Mouse (Mus musculus) forebrain, embryonic 16.5 days (tissue): Measurements from ENCODE around the gene Actb. TPM values are rescaled to one million over a fixed set of nuclear protein-coding genes. Genes with fewer than 3 reads are reported as not detected.
A peak's percentile ranks its signal among the peaks of the same experiment; 100 is the strongest.

ENCODE experiments used
- ATAC-seq: fragments of 200-750 bp; cut with Nextera tagmentation; 2 replicates; pipeline ENCODE4 v1.8.0; 2017; ENCODE audit warnings: mild to moderate bottlenecking, moderate library complexity
- H3K27ac ChIP-seq: fragments of 300-500 bp; sonication (generic); 2 replicates; pipeline ENCODE4 v1.5.1; 2014; ENCODE audit warnings: low read length, control low read depth
- H3K27me3 ChIP-seq: fragments of 300-500 bp; sonication (generic); replicated peaks from 2 replicates; pipeline ENCODE4 v1.6.1; 2014; ENCODE audit warnings: low read length; ENCODE audit not compliant: control insufficient read depth, insufficient read depth
- H3K36me3 ChIP-seq: fragments of 300-500 bp; sonication (generic); 2 replicates; pipeline ENCODE4 v1.6.1; 2014; ENCODE audit not compliant: control insufficient read depth, insufficient read depth
- H3K4me1 ChIP-seq: fragments of 300-500 bp; sonication (generic); replicated peaks from 2 replicates; pipeline ENCODE4 v1.6.1; 2014; ENCODE audit warnings: low read length; ENCODE audit not compliant: control insufficient read depth, insufficient read depth
- H3K4me2 ChIP-seq: fragments of 300-500 bp; sonication (generic); 2 replicates; pipeline ENCODE4 v1.6.1; 2014; ENCODE audit warnings: mild to moderate bottlenecking, low read length, control low read depth
- H3K4me3 ChIP-seq: fragments of 300-500 bp; sonication (generic); replicated peaks from 2 replicates; pipeline ENCODE4 v1.5.1; 2014; ENCODE audit warnings: mild to moderate bottlenecking, low read length, control low read depth
- H3K9ac ChIP-seq: fragments of 300-500 bp; sonication (generic); replicated peaks from 2 replicates; pipeline ENCODE4 v1.6.1; 2014; ENCODE audit warnings: low read depth, low read length, control low read depth
- H3K9me3 ChIP-seq: fragments of 300-500 bp; sonication (generic); 2 replicates; pipeline ENCODE4 v1.6.1; 2016; ENCODE audit warnings: low read length; ENCODE audit not compliant: control insufficient read depth
- WGBS: fragments of 180-500 bp; shearing (Covaris S2); extraction: QIAGEN DNeasy Blood & Tissue Kit; methylation state at CpG from one replicate; pipeline ENCODE4 v1.1.7; 2014; 5-methylcytosine and 5-hydroxymethylcytosine counted together
- polyA plus RNA-seq: library from polyadenylated mRNA; unstranded; fragments of >200 nt; fragmentation: Nextera tagmentation; extraction: Ambion mirVana; gene quantifications from 2 replicates; pipeline ENCODE4 v1.2.1, GENCODE M21; 2015

Actb gene
- 15,087 and 15,431 TPM in 2 replicates for polyA plus RNA-seq

GRCm38 (mm10) chr5:142906532-142907047, at the start of gene Actb:
Actb (minus strand) TSS chr5:142906754.
- Histone ChIP-seq H3K4me2 (peak within 1 kb of the TSS; percentile 91), H3K27me3 (no peaks in the 10 kb centered on the region), H3K36me3 (peaks cover 22% of the 10 kb centered on the region), H3K9me3 (no peaks in the 10 kb centered on the region), H3K4me1 (peaks cover 43% of the 10 kb centered on the region), H3K9ac (peak within 1 kb of the TSS; percentile 100), H3K27ac (peak within 1 kb of the TSS; percentile 100), H3K4me3 (peak within 1 kb of the TSS; percentile 100)
- peak; percentile 81 for ATAC-seq
- WGBS, result under 1% methylated on average over 41 of the region's 41 CpGs

DNA sequence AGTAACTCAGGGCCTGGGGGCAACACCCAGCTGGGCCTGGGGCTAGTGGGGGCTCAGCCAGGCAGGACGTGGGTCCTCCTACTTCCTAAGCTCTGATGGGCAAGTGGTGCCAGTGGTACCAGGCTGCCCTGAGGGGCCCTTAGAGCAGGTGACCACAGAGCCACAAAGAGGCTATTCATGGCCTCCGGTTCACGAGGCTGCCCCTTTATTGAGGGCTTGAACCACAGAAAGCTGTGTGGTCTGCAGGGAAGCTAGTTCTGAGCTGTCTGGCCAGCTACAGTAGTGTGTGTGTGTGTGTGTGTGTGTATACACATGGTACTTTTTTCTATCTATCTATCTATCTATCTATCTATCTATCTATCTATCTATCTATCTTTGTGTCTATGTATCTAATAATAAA, 47.1 kb upstream of the Actb start:
- H3K9me3 ChIP-seq, result no peaks in the 10 kb centered on the region
- H3K27ac ChIP-seq, result no peak overlapping the region

DNA sequence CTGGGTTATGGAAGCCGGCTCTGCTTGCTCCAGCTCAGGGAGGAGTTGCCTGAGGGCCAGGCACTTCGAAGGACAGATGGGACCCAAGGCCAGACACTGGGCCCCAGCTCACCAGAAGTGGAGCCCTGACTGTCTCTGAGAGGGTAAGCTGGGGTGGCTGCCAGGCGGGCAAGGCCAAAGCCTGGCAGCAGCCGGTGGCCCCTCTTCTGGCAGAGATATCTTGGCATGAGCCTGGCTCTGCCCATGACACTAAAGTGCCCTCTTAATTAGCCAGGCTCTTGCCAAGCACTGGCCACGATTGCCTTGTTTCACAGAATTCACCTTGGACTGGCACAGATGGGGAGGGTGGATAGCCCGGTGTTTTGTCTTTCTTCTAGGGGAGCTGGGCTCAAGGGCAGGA, 43.9 kb upstream of the Actb start:
- Histone ChIP-seq H3K9me3 (no peaks in the 10 kb centered on the region), H3K4me3 (no peak overlapping the region), H3K9ac (no peak overlapping the region), H3K36me3 (no peaks in the 10 kb centered on the region), H3K27me3 (no peaks in the 10 kb centered on the region), H3K4me1 (no peaks in the 10 kb centered on the region), H3K27ac (no peak overlapping the region), H3K4me2 (no peak overlapping the region)
- WGBS, result 51% methylated on average over 6 of the region's 6 CpGs
- peak; percentile 75 for ATAC-seq

More for the DNA sequence above, 47.1 kb upstream of the Actb start:
- 47% methylated on average over 3 of the region's 3 CpGs for WGBS
- H3K36me3 ChIP-seq, result no peaks in the 10 kb centered on the region
- no peaks in the 10 kb centered on the region for H3K27me3 ChIP-seq
- H3K4me3 ChIP-seq, result no peak overlapping the region
- no peak overlapping the region for H3K4me2 ChIP-seq
- H3K9ac ChIP-seq, result no peak overlapping the region
- H3K4me1 ChIP-seq, result no peaks in the 10 kb centered on the region
- ATAC-seq, result no peak

- no peak overlapping the region for H3K27ac ChIP-seq
- H3K4me2 ChIP-seq, result no peak overlapping the region
- H3K36me3 ChIP-seq, result no peaks in the 10 kb centered on the region
- no peaks in the 10 kb centered on the region for H3K4me1 ChIP-seq
- no peak overlapping the region for H3K4me3 ChIP-seq
- no peak overlapping the region for H3K9ac ChIP-seq
- H3K9me3 ChIP-seq, result no peaks in the 10 kb centered on the region
- WGBS, result 70% methylated on average over 6 of the region's 6 CpGs
- no peak for ATAC-seq
- no peaks in the 10 kb centered on the region for H3K27me3 ChIP-seq
Observed at GRCm38 (mm10) chr5:142949580-142949979, 43.0 kb upstream of the Actb start.

GRCm38 (mm10) chr5:142947460-142947859, 40.9 kb upstream of the Actb start:
- WGBS, result 91% methylated on average over 7 of the region's 7 CpGs
- no peaks in the 10 kb centered on the region for H3K36me3 ChIP-seq
- no peaks in the 10 kb centered on the region for H3K9me3 ChIP-seq
- no peak overlapping the region for H3K4me2 ChIP-seq
- ATAC-seq, result no peak
- no peak overlapping the region for H3K4me3 ChIP-seq
- no peak overlapping the region for H3K9ac ChIP-seq
- H3K4me1 ChIP-seq, result no peaks in the 10 kb centered on the region
- no peaks in the 10 kb centered on the region for H3K27me3 ChIP-seq
- no peak overlapping the region for H3K27ac ChIP-seq

GRCm38 (mm10) chr5:142944979-142945682, 38.6 kb upstream of the Actb start:
- no peak overlapping the region for H3K4me3 ChIP-seq
- H3K36me3 ChIP-seq, result no peaks in the 10 kb centered on the region
- no peaks in the 10 kb centered on the region for H3K9me3 ChIP-seq
- no peak overlapping the region for H3K27ac ChIP-seq
- no peak overlapping the region for H3K4me2 ChIP-seq
- H3K9ac ChIP-seq, result no peak overlapping the region
- WGBS, result 71% methylated on average over 8 of the region's 8 CpGs
- no peaks in the 10 kb centered on the region for H3K27me3 ChIP-seq
- H3K4me1 ChIP-seq, result no peaks in the 10 kb centered on the region
- ATAC-seq, result no peak

- Histone ChIP-seq H3K9me3 (no peaks in the 10 kb centered on the region), H3K4me3 (no peak overlapping the region), H3K27ac (no peak overlapping the region), H3K36me3 (no peaks in the 10 kb centered on the region), H3K4me2 (no peak overlapping the region), H3K27me3 (no peaks in the 10 kb centered on the region), H3K4me1 (no peaks in the 10 kb centered on the region; the same call in 1 of the 2 replicates), H3K9ac (no peak overlapping the region)
- 78% methylated on average over 2 of the region's 2 CpGs for WGBS
- ATAC-seq, result no peak
Observed at GRCm38 (mm10) chr5:142940393-142940792, 33.8 kb upstream of the Actb start.

GRCm38 (mm10) chr5:142937956-142938727, 31.6 kb upstream of the Actb start:
- Histone ChIP-seq H3K9ac (no peak overlapping the region), H3K4me2 (no peak overlapping the region), H3K9me3 (no peaks in the 10 kb centered on the region), H3K36me3 (no peaks in the 10 kb centered on the region), H3K4me1 (no peaks in the 10 kb centered on the region; the same call in 1 of the 2 replicates), H3K27ac (no peak overlapping the region), H3K27me3 (no peaks in the 10 kb centered on the region), H3K4me3 (no peak overlapping the region)
- ATAC-seq, result no peak
- WGBS, result 38% methylated on average over 19 of the region's 19 CpGs

GRCm38 (mm10) chr5:142936336-142936719, 29.8 kb upstream of the Actb start:
- Histone ChIP-seq H3K4me1 (no peaks in the 10 kb centered on the region; the same call in 1 of the 2 replicates), H3K4me3 (no peak overlapping the region), H3K9ac (peak overlapping the region; percentile 33; the same call in 1 of the 2 replicates), H3K4me2 (peak overlapping the region; percentile 37), H3K27me3 (no peaks in the 10 kb centered on the region), H3K27ac (no peak overlapping the region), H3K36me3 (no peaks in the 10 kb centered on the region), H3K9me3 (no peaks in the 10 kb centered on the region)
- 5% methylated on average over 17 of the region's 17 CpGs for WGBS
- peak; percentile 49 for ATAC-seq
